Mouse (Mus musculus): ENCODE data around the gene Klc4. TPM values are rescaled to one million over a fixed set of nuclear protein-coding genes. Genes with fewer than 3 reads are reported as not detected.

Gene Klc4
- polyA plus RNA-seq, 1 experiment, result 22.7 TPM

DNA sequence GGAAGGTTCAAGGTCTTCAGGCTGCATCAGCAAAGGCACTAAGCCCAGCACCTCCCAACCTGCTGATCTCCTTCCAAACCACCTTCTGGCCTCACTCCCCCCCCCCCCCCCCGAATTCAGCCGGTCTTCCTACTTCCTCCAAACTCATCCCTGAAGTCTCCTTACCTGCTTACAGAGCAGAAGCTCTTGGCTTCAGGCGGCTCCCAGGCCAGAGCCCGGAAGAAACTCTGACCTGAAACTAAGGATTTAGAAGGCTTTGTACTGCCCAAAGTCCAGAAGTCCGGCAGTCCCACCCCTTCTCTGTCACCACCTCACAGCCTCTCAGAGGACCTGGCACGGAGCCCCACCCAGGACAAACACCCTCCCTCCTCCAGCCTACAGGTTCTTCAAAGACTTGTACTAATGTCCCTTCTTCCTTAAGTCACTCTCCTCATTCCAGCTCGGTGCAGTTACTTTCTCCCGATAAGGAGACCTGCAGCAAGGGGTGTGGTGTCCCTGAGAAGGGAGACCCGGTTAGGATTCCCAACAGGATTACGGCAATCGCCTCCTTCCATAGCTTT, 826 bp downstream of the Klc4 start:
- no peaks in the 10 kb centered on the region for H3K36me3 ChIP-seq (ENCODE audit: control insufficient read depth, insufficient read depth, low read length)
- H3K4me1 ChIP-seq (ENCODE audit: control insufficient read depth, insufficient read depth, low read length), result peaks cover 7% of the 10 kb centered on the region

DNA sequence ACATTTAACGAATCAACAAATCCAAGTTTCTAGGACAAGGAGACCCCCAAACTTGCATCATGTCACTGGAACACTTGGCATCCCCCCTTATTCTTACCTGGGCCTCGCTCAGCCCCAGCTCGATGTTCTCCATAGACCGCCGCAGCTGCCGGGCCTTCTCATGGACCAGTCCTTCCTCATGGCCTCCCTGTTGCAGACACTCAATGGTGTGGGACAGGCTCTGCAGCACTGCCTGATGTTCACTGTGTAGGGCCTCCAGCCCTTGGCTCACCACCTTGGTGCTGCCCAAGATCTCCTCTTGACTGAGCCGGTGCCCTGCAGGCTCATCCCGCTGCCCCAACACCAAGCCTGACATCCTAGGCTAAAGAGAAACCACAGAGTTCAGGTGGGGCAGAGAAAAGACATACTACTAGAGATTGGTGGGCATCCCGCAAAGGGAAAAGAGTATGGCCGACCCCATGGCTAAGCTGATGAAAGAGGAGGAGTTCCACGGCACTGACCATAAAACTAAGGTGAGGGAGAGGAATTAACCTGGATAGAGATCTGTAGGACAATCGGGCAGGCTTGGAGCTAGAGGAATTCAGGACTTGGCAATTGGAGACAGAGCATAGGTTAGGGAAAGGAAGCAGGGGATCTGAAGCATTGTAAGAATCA, 1.5 kb downstream of the Klc4 start:
- no peaks in the 10 kb centered on the region for H3K27me3 ChIP-seq (ENCODE audit: control insufficient read depth, insufficient read depth, low read length)
- TF ChIP-seq POLR2A (IDR thresholded peaks at IDR 0.05; ENCODE audit: control insufficient read depth, low read depth, low read length) (no peak), CTCF (IDR thresholded peaks at IDR 0.05; ENCODE audit: control insufficient read depth, insufficient read depth, insufficient replicate concordance, low read depth, low read length) (no peak)
- peak overlapping the region; percentile 90 for H3K4me3 ChIP-seq (ENCODE audit: control insufficient read depth, low read depth, low read length)
- H3K27ac ChIP-seq (ENCODE audit: control insufficient read depth, insufficient read depth, low read depth, low read length), result no peak overlapping the region
- no peaks in the 10 kb centered on the region for H3K36me3 ChIP-seq (ENCODE audit: control insufficient read depth, insufficient read depth, low read length)
- peaks cover 3% of the 10 kb centered on the region for H3K4me1 ChIP-seq (ENCODE audit: control insufficient read depth, insufficient read depth, low read length)

More for the DNA sequence above, 826 bp downstream of the Klc4 start:
- Histone ChIP-seq H3K27me3 (ENCODE audit: control insufficient read depth, insufficient read depth, low read length) (no peaks in the 10 kb centered on the region), H3K4me3 (ENCODE audit: control insufficient read depth, low read depth, low read length) (peak overlapping the region; percentile 90), H3K27ac (ENCODE audit: control insufficient read depth, insufficient read depth, low read depth, low read length) (peak overlapping the region; percentile 86)
- TF ChIP-seq CTCF (IDR thresholded peaks at IDR 0.05; ENCODE audit: control insufficient read depth, insufficient read depth, insufficient replicate concordance, low read depth, low read length) (no peak), POLR2A (IDR thresholded peaks at IDR 0.05; ENCODE audit: control insufficient read depth, low read depth, low read length) (no peak)

DNA sequence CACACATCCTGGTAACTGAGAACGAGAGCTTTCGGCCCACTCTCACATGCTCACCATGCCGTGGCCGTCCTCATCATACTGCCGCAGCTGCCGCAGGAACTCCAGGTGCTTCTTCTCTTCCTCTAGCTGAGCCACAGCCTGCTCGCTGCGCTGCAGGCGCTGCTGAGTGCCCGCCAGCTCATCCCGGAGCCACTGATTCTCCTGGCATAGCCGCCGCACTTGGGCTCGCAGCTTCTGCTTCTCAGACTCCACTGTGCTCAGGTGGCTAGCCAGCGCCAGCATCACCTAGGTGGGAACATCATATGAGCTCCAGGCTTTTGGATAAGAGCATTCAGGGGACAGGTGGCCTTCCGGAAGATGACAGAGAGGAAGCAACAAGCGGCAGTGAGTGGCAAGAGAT, 3.8 kb downstream of the Klc4 start:
- no peak overlapping the region for H3K4me3 ChIP-seq (ENCODE audit: control insufficient read depth, low read depth, low read length)
- no peak for TF ChIP-seq POLR2A (IDR thresholded peaks at IDR 0.05; ENCODE audit: control insufficient read depth, low read depth, low read length)
- no peak for TF ChIP-seq CTCF (IDR thresholded peaks at IDR 0.05; ENCODE audit: control insufficient read depth, insufficient read depth, insufficient replicate concordance, low read depth, low read length)

DNA sequence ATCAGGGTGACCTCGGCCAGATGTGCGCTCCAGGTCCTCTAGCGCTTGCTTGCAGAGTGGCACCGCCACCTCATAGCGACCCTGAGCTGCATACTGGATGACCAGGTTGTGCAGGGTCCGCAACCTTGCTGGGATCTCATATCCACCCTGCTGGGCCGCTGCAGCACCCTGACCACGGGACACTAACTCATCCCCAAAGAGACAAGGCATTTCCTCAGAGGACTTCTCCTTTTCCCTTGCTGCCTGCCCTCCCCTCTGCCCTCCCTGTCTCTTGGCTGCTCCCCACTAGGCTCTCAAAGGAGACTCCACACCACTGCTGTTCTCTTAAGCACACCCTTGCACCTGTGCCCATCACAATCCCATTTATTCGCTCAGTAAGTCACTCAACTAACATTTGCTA, 5.9 kb downstream of the Klc4 start:
- H3K4me3 ChIP-seq (ENCODE audit: control insufficient read depth, low read depth, low read length), result no peak overlapping the region

More for the DNA sequence above, 3.8 kb downstream of the Klc4 start:
- Histone ChIP-seq H3K27ac (ENCODE audit: control insufficient read depth, insufficient read depth, low read depth, low read length) (no peak overlapping the region), H3K4me1 (ENCODE audit: control insufficient read depth, insufficient read depth, low read length) (peaks cover 3% of the 10 kb centered on the region), H3K36me3 (ENCODE audit: control insufficient read depth, insufficient read depth, low read length) (no peaks in the 10 kb centered on the region), H3K27me3 (ENCODE audit: control insufficient read depth, insufficient read depth, low read length) (no peaks in the 10 kb centered on the region)

DNA sequence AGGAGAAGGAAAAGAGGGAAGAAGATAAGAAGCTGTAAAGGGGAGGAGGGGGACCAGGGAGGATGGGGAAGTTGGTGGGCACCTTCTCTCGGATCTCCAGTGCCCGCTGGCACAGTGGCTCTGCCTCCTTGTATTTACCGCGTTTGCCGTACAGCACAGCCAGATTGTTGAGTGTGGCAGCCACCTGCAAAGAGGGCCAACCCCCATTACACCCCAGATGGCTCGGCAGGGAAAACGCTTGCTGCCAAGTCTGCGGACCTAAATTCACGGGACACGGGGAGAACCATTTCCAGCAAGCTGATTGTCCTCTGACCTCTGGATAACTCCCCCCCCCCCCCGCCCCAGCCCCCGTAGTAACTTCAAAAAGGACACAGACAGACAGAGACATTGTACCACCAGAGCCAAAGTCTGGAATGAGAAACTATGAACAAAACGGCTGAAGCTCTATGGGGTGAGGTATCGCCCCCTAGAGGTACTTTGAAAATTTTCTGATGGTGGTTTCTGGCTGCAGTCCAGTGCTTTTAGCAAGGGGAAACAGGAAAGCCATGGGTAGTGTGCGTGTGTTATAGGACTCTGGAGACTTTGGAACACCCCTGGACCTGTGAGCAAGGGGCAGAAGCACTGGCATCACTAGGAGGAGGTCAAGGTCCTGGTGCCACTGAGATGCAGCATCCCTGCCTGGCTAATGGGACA, 8.8 kb downstream of the Klc4 start:
- TF ChIP-seq POLR2A (IDR thresholded peaks at IDR 0.05; ENCODE audit: control insufficient read depth, low read depth, low read length), result no peak
- TF ChIP-seq CTCF (IDR thresholded peaks at IDR 0.05; ENCODE audit: control insufficient read depth, insufficient read depth, insufficient replicate concordance, low read depth, low read length), result no peak; the same call in 1 of the 2 replicates
- no peaks in the 10 kb centered on the region for H3K4me1 ChIP-seq (ENCODE audit: control insufficient read depth, insufficient read depth, low read length)
- peaks cover 1% of the 10 kb centered on the region; the same call in 1 of the 2 replicates for H3K36me3 ChIP-seq (ENCODE audit: control insufficient read depth, insufficient read depth, low read length)
- H3K27ac ChIP-seq (ENCODE audit: control insufficient read depth, insufficient read depth, low read depth, low read length), result no peak overlapping the region
- H3K27me3 ChIP-seq (ENCODE audit: control insufficient read depth, insufficient read depth, low read length), result no peaks in the 10 kb centered on the region
- no peak overlapping the region for H3K4me3 ChIP-seq (ENCODE audit: control insufficient read depth, low read depth, low read length)

More for the DNA sequence above, 5.9 kb downstream of the Klc4 start:
- no peaks in the 10 kb centered on the region for H3K27me3 ChIP-seq (ENCODE audit: control insufficient read depth, insufficient read depth, low read length)
- peaks cover 1% of the 10 kb centered on the region; the same call in 1 of the 2 replicates for H3K36me3 ChIP-seq (ENCODE audit: control insufficient read depth, insufficient read depth, low read length)
- TF ChIP-seq POLR2A (IDR thresholded peaks at IDR 0.05; ENCODE audit: control insufficient read depth, low read depth, low read length) (no peak), CTCF (IDR thresholded peaks at IDR 0.05; ENCODE audit: control insufficient read depth, insufficient read depth, insufficient replicate concordance, low read depth, low read length) (no peak)
- H3K4me1 ChIP-seq (ENCODE audit: control insufficient read depth, insufficient read depth, low read length), result peaks cover under 1% of the 10 kb centered on the region; the same call in 1 of the 2 replicates
- H3K27ac ChIP-seq (ENCODE audit: control insufficient read depth, insufficient read depth, low read depth, low read length), result no peak overlapping the region

DNA sequence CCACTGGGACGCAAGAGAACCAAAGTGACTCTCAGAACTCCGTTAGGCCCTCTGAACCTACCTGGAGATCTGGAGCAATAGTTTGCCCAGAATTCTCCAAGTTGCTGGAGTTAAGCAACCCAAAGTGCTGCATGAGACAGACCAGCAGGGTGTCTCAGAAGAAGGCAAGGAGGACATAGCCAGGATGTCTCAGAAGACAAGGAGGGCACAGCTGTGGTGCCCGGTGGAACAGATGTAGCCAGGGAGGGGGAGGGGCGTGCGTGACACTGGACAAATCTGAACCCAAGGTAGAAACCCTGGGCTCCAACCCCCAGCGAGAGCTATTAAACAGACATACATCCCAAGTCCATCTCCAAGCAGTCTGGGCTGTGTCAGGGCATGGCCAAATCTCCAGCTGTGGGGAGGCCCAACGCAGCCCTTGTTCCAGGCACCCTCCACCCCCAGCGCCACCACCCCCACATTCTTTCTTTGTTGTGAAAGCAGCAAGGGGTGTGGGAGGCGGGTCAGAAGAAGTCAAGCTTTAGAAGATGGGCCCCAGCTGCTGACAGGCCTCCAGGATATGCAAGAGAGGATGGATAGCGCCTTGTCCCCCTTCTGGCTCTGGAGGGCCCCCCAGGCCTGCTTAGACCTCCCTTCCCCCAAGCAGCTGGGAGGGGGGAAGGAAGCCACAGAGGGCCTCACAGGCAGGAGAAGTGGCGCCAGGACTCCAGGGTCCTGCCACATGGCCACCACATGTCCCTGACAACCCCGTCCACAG, 16.0 kb downstream of the Klc4 start:
- H3K4me3 ChIP-seq (ENCODE audit: control insufficient read depth, low read depth, low read length), result peak overlapping the region; percentile 42
- H3K27ac ChIP-seq (ENCODE audit: control insufficient read depth, insufficient read depth, low read depth, low read length), result peak overlapping the region; percentile 39; the same call in 1 of the 2 replicates
- peaks cover 14% of the 10 kb centered on the region for H3K4me1 ChIP-seq (ENCODE audit: control insufficient read depth, insufficient read depth, low read length)
- TF ChIP-seq POLR2A (IDR thresholded peaks at IDR 0.05; ENCODE audit: control insufficient read depth, low read depth, low read length), result no peak
- TF ChIP-seq CTCF (IDR thresholded peaks at IDR 0.05; ENCODE audit: control insufficient read depth, insufficient read depth, insufficient replicate concordance, low read depth, low read length), result no peak
- no peaks in the 10 kb centered on the region for H3K27me3 ChIP-seq (ENCODE audit: control insufficient read depth, insufficient read depth, low read length)
- no peaks in the 10 kb centered on the region for H3K36me3 ChIP-seq (ENCODE audit: control insufficient read depth, insufficient read depth, low read length)
